Mouse (Mus musculus): ENCODE measurements around the gene Slc25a19.

DNA sequence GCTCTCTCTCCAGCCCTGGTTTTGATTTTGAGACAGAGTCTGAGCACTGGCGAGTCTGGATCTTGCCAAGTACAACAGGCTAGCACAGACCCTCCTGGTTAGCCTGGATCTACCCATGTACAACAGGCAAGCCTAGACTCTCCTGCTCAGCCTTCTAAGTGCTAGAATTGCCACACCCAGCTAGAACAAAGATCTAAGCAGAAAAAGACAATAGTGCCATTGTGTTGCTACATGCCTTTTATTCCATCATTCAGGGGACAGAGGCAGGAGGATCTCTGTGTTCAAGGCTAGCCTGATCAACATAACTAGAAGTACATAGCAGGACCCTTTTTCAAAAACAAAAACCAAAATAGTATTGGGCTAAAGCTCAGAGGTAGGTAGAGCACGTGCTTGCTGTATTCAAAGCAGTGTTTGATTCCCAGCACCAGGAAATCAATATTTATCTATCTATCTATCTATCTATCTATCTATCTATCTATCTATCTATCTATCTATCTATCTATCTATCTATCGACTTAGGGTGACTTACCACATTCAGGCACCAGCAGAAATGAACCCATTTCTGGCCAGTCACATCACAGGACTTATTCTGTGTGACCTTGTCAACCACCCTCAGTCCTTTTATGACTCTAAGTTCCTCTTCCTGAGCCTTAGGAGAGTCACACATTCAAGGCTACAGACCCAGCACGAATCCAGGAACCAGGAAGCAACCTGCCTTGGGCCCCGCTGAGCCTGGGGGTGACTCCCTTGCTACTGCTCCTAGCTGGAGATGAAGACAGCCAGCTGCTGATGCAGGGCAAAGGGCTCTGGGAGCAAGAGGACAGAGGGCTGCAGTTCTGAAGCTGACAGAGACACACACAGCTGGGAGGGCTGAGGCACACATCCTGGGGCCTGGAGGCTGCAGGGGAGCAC lies 10.7 kb upstream of the Slc25a19 start:
- TF ChIP-seq CTCF (IDR thresholded peaks at IDR 0.05; ENCODE audit: extremely low read depth, insufficient read depth, low read length) (no peak), POLR2A (IDR thresholded peaks at IDR 0.05; ENCODE audit: extremely low read depth, insufficient read depth, low read length) (no peak)
